8 mouse cellular contexts compared by ENCODE assay signal in genomic region chr10:18055009-18055695, GRCm38 (mm10). TPM values are rescaled to one million over a fixed set of nuclear protein-coding genes. Genes with fewer than 3 reads are reported as not detected.
A peak's percentile ranks its signal among the peaks of the same experiment; 100 is the strongest.
DNase-seq lines count a peak whose midpoint lies in the region; ATAC-seq lines count a peak whose summit lies in the region.

No protein-coding gene starts in this region.

- ATAC-seq in inflammation-experienced regulatory T-cells, adult 6 months: peak; percentile 91
- peak; percentile 93 for ATAC-seq in megakaryocyte progenitor cell, adult 5-6 weeks (replicated peaks; ENCODE audit: poor library complexity)

- intact Hi-C loops in gastrocnemius, postnatal 14 days (cut with DNase I; ENCODE audit: low total_unique reads): loop anchor here (2.0 to 5.0 kb wide), 2 partner anchors 47 to 142 kb away; no protein-coding TSS in a partner anchor

- peak; percentile 89 to 95 for DNase-seq in adrenal gland, adult (ENCODE audit: inconsistent age in 2 of 2, low spot score in 1 of 2)
- DNase-seq in embryo, embryonic 10 days (ENCODE audit: low spot score): peak; percentile 90
- DNase-seq in gastrocnemius, postnatal 14 days: peak; percentile 86
- peak; percentile 55 to 77 for DNase-seq in left cerebral cortex, adult 9 months (ENCODE audit: low spot score in 2 of 2)
- DNase-seq in right cerebral cortex, postnatal 10 days (ENCODE audit: low spot score in 2 of 2): peak; percentile 89 to 90
- peak; percentile 84 for DNase-seq in urinary bladder, postnatal 14 days (ENCODE audit: low spot score)

RNA-seq across cellular contexts. Expression of gene Reps1, which starts 0.5 kb away (rescaled TPM):
- total RNA-seq in gastrocnemius, postnatal 14 days (2021): 10 to 100 TPM; 23.0 to 29.6 TPM
- 10 to 100 TPM; 23.5 to 57.7 (median 36.7) TPM for polyA plus RNA-seq in inflammation-experienced regulatory T-cells, adult 6 months (2017; shearing (Covaris generic))
- 76.9 and 86.2 TPM in 2 replicates for total RNA-seq in megakaryocyte progenitor cell, adult 5-6 weeks (2015)
- 39.2 and 47.2 TPM in 2 replicates for total RNA-seq in megakaryocyte progenitor cell, adult 5-6 weeks (2017)

RNA-seq across cellular contexts. Expression of gene Abracl, which starts 32.1 kb away (rescaled TPM):
- 10 to 100 TPM; 10.7 to 11.5 TPM for total RNA-seq in gastrocnemius, postnatal 14 days (2021)
- 100 to 1,000 TPM; 410 to 733 (median 423) TPM for polyA plus RNA-seq in inflammation-experienced regulatory T-cells, adult 6 months (2017; shearing (Covaris generic))
- total RNA-seq in megakaryocyte progenitor cell, adult 5-6 weeks (2015): 274 and 350 TPM in 2 replicates
- 298 and 321 TPM in 2 replicates for total RNA-seq in megakaryocyte progenitor cell, adult 5-6 weeks (2017)

Comparison
In these comparisons a context has a peak if more than half of its experiments do, and no peak if none do; other contexts are left out.
1. Peak in every context shown above with its lines: DNase-seq and ATAC-seq.
2. RNA of gene Abracl, which starts 32.1 kb away (total RNA-seq): 274 to 350 TPM in megakaryocyte progenitor cell, adult 5-6 weeks; 10.7 to 11.5 TPM in gastrocnemius, postnatal 14 days; every median in the first group is over 10 times any median in the second.